Mouse (Mus musculus): ENCODE results near the gene Krtap5-2. TPM values are rescaled to one million over a fixed set of nuclear protein-coding genes. Genes with fewer than 3 reads are reported as not detected.
"Not testable (repeated sequence)": the region's sequence is repeated elsewhere in the genome, so short reads cannot be mapped to it uniquely, and the experiment has no call there.

The Krtap5-2 gene
- not detected for total RNA-seq (2021)
- long read RNA-seq, experiment 1, result 0 reads
- long read RNA-seq, experiment 2, result 0 reads

DNA sequence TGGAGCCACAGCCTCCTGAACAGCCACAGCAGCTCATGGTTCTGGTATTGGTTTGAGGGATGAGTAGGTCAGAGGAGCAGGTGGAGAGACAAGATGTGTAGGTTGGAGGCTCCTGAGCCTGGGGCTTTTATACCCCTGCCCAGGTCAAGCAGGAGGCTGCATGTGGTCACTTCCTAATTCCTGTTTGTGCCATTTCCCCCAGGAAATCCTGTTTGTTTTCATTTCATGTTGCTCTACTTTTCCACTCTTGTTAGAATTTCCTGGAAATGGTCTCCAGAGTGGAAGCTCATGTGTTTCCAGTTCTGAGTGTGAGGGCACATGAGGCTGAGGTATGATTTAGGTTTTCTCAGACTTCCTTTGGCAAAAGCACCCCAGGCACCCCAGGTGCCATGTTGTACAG lies at the start of gene Krtap5-2:
Krtap5-2 (minus strand) TSS at position 101 of the 400 bp plus-strand sequence.
- intact Hi-C loops (cut with DNase I; ENCODE audit: low total_unique reads); DNase-seq: not testable (repeated sequence)

DNA sequence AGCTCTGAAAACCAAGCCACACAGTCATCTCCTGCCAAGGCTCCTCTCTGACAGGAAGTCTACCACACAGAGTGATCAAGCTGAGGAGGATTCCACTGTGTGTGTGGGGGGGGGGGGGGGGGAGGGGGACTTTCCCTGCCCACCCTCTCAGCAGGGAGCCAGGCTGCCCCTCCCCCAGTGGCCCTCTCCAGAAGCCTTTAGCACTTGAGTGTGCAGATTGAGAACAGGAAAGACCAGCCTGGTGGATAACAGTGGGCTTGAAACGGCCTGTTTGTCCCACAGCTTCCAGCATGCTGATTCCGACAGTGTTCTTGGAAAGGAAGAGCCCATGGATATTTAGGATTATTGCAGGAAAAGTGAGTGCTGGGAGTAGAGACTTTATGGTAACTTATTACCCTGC lies 48.7 kb upstream of the Krtap5-2 start:
- intact Hi-C loops (cut with DNase I; ENCODE audit: low total_unique reads), result no loop called here
- DNase-seq, result no peak

GRCm38 (mm10) chr7:142212136-142212535 lies 36.3 kb upstream of the Krtap5-2 start:
- intact Hi-C loops (cut with DNase I; ENCODE audit: low total_unique reads); DNase-seq: not testable (repeated sequence)

GRCm38 (mm10) chr7:142211559-142211958 lies 35.8 kb upstream of the Krtap5-2 start, which contains the start of gene Gm7579:
Gene Gm7579, plus strand, starts transcription at chr7:142211859.
- intact Hi-C loops (cut with DNase I; ENCODE audit: low total_unique reads), result no loop called here
- no peak for DNase-seq

DNA sequence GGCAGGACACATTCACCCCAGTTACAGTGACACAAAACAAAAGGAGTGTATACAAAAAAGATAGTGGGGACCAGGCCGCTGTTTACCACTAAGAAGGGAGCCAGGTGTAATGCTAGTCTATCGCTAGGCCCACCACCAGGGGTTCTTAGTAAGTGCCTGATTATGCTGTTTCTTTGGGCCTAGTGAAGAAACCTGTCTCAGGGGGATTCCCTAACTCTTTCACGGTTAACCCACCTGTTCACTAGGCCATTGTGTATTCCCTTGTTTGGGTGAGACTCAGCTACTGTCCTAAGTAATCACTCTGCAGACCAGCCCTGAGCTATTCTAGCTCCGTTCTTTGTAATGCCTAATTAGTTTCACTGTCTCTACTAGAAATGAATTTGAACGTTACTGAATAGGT lies 31.1 kb upstream of the Krtap5-2 start:
- intact Hi-C loops (cut with DNase I; ENCODE audit: low total_unique reads); DNase-seq: not testable (repeated sequence)

DNA sequence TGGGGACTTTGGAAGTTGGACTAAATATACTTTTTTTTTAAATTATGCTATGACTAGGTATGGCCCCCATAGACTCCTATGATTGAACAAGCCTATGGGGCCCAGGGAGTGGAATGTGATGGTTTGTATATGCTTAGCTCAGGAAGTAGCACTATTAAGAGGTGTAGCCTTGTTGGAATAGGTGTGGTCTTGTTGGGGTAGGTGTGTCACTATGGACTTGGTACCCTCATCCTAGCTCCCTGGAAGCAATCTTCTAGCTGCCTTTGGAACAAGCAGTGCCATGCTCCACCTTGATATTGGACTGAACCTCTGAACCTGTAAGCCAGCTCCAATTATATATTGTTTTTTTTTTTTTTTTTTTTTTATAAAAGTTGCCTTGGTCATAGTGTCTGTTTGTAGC lies 29.7 kb upstream of the Krtap5-2 start:
- no peak for DNase-seq
- intact Hi-C loops (cut with DNase I; ENCODE audit: low total_unique reads), result no loop called here

GRCm38 (mm10) chr7:142201064-142201463 lies 25.3 kb upstream of the Krtap5-2 start, which contains the start of gene Krtap5-3:
Gene Krtap5-3, plus strand, starts transcription at chr7:142201364.
- DNase-seq, result no peak
- intact Hi-C loops (cut with DNase I; ENCODE audit: low total_unique reads), result no loop called here

DNA sequence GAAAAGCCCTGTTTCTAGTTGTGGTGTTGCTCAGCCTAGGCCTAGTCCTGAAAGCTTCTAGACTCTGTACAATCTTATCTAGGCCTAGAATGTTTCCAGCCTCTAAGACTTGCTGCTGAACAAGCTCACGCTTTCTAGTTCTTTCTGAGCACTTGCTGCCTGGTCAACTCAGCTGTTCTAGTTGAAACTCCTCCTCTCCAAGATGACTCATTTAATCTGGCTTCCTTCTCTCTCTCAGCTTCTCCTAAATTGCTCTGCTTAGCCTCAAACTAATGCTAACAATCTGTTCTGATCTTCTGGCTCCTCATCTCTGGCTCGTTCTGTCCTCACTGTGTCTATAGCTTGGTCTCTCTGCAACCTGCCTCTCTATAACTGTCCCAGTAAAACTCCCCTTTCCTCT lies 22.9 kb upstream of the Krtap5-2 start:
- intact Hi-C loops (cut with DNase I; ENCODE audit: low total_unique reads), result no loop called here
- DNase-seq, result no peak

DNA sequence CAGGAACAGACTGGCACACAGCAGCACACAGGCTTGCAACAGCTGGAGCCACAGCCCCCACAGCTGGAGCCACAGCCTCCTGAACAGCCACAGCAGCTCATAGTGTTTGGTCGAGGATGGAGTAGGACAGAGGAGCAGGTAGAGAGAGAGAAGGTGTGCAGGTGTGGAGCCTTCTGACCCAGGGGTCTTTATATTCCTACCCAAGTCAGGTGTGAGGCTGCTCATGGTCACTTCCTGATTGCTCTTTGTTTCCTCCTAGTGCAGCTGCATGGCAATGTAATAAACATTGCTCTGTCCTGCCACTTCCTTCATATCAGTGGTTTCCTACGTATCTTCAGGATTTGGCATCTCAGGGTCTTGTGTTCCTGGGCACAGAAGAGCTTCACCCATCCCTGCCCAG lies 14.5 kb upstream of the Krtap5-2 start, which contains the start of gene Gm10153:
Gm10153 (minus strand) TSS at position 101 of the 400 bp plus-strand sequence.
- intact Hi-C loops (cut with DNase I; ENCODE audit: low total_unique reads), result no loop called here
- no peak for DNase-seq

DNA sequence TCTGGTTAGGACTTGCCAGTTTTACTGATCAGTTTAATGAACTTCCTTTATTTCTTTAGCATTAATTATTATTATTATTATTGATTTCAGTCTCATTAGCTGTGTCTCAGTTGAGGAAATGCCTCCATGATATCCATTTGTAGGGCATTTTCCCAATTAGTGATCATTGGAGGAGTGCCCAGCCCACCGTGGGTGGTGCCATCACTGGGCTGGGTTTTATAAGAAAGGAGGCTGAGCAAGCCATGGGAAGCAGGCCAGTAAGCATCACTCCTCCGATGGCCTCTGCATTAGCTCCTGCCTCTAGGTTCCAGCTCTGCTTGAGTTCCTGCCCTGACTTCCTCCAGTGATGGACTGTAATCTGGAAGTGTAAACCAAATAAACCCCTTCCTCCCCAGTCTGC lies 12.4 kb upstream of the Krtap5-2 start:
- intact Hi-C loops (cut with DNase I; ENCODE audit: low total_unique reads), result no loop called here
- no peak for DNase-seq

GRCm38 (mm10) chr7:142181021-142181420 lies 5.2 kb upstream of the Krtap5-2 start:
- intact Hi-C loops (cut with DNase I; ENCODE audit: low total_unique reads), result no loop called here
- DNase-seq, result no peak

GRCm38 (mm10) chr7:142178685-142179084 lies 2.9 kb upstream of the Krtap5-2 start:
- no peak for DNase-seq
- intact Hi-C loops (cut with DNase I; ENCODE audit: low total_unique reads), result no loop called here

DNA sequence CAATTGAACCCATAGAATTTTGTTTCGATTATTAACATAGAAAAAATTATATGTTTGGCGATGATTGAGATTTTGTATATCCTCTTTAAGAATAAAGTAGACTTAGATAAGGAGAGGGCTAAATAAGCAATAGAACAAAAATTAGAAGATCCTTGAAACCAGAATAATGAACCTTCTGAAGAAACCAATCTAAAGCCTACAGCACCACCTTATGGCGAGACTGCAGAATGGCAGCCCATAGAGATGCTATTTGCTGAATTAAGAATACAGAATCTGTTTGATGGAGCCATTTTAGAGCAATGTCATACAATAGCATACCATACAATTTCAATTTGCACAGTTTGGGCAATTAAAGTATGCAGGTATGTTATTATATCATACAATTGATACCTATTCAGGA lies 6.0 kb downstream of the Krtap5-2 start:
- DNase-seq, result no peak
- intact Hi-C loops (cut with DNase I; ENCODE audit: low total_unique reads), result no loop called here

DNA sequence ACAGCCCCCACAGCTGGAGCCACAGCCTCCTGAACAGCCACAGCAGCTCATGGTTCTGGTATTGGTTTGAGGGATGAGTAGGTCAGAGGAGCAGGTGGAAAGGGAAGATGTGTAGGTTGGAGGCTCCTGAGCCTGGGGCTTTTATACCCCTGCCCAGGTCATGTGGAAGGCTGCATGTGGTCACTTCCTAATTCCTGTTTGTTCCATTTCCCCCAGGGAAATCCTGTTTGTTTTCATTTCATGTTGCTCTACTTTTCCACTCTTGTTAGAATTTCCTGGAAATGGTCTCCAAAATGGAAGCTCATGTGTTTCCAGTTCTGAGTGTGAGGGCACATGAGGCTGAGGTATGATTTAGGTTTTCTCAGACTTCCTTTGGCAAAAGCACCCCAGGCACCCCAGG lies 10.2 kb downstream of the Krtap5-2 start, which contains the start of gene Gm4553:
Gm4553 (minus strand) TSS at position 101 of the 400 bp plus-strand sequence.
- DNase-seq; intact Hi-C loops (cut with DNase I; ENCODE audit: low total_unique reads): not testable (repeated sequence)

GRCm38 (mm10) chr7:142159366-142159765 lies 16.4 kb downstream of the Krtap5-2 start:
- no peak for DNase-seq
- intact Hi-C loops (cut with DNase I; ENCODE audit: low total_unique reads), result no loop called here

- intact Hi-C loops (cut with DNase I; ENCODE audit: low total_unique reads); DNase-seq: not testable (repeated sequence)
Observed at GRCm38 (mm10) chr7:142157013-142157412, 18.8 kb downstream of the Krtap5-2 start, which contains the start of gene Gm29735. Gene Gm29735, minus strand, starts transcription at chr7:142157113.

- intact Hi-C loops (cut with DNase I; ENCODE audit: low total_unique reads), result no loop called here
Observed at GRCm38 (mm10) chr7:142155308-142155707, 20.5 kb downstream of the Krtap5-2 start.

DNA sequence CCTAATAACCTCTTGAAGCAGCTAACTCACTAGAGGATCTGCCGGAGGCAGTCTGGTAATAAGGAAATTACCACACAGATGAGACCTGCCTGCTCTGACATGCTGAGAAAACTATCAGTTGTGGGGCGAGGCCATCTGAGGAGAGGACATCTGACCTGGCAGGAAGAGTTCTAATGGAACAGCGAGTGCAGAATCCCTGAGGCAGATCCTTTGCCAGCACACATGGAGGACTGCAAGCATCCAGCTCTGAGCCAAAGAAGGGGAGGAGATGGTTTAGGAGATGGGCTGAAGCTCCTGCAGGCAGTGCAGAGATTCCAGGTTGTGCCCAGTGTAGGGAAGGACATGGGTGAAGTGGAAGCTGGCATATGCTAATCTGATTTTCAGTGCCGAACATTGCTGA lies 23.6 kb downstream of the Krtap5-2 start:
- no peak for DNase-seq
- intact Hi-C loops (cut with DNase I; ENCODE audit: low total_unique reads), result no loop called here

More at GRCm38 (mm10) chr7:142155308-142155707, 20.5 kb downstream of the Krtap5-2 start:
- DNase-seq, result no peak

DNA sequence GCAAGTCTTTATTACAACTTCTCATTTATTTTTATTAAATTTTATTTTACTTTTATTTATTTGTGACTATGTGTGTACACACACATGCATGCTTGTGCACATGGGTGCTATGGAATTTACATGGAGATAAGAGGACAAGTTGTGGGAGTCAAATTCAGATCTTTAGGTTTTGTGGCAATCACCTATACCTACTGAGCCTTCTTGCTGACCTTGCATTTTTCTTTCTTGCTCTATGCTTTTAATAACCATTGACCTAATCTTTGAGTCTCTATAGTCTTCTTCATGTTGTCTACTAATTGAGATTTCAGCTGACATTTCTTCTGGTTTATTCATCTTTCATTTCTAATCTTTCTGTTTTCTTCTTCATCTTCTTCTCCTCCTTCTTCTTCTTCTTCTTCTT lies 27.2 kb downstream of the Krtap5-2 start:
- intact Hi-C loops (cut with DNase I; ENCODE audit: low total_unique reads), result loop anchor here (5.0 kb wide), 1 partner anchor 99 kb away; no protein-coding TSS in a partner anchor
- DNase-seq, result no peak

- intact Hi-C loops (cut with DNase I; ENCODE audit: low total_unique reads), result loop anchor here (5.0 kb wide), 1 partner anchor 101 kb away; no protein-coding TSS in a partner anchor
- peak; percentile 14 for DNase-seq
Observed at GRCm38 (mm10) chr7:142146033-142146432, 29.8 kb downstream of the Krtap5-2 start.

GRCm38 (mm10) chr7:142145413-142145940 lies 30.3 kb downstream of the Krtap5-2 start:
- DNase-seq, result no peak
- intact Hi-C loops (cut with DNase I; ENCODE audit: low total_unique reads), result loop anchor here (5.0 kb wide), 1 partner anchor 102 kb away; no protein-coding TSS in a partner anchor
